Mouse (Mus musculus): ENCODE results near the gene Rab11fip5.

- no peak for TF ChIP-seq POLR2AphosphoS2 (IDR thresholded peaks at IDR 0.05; ENCODE audit: insufficient read length, low read depth)
- TF ChIP-seq POLR2A (IDR thresholded peaks at IDR 0.05; ENCODE audit: insufficient read length, low read depth): no peak
- no peak for TF ChIP-seq MYOG (IDR thresholded peaks at IDR 0.05; ENCODE audit: control insufficient read depth in 1 of 3, insufficient read depth in 1 of 3, insufficient read length in 2 of 3, low read depth in 2 of 3)
- TF ChIP-seq E2F4 (IDR thresholded peaks at IDR 0.05; ENCODE audit: insufficient read depth): no peak
- TF ChIP-seq MYOD1 (IDR thresholded peaks at IDR 0.05; ENCODE audit: control insufficient read depth in 1 of 3, insufficient read length in 2 of 3, low read depth in 2 of 3): no peak
- no peak for TF ChIP-seq TCF12 (IDR thresholded peaks at IDR 0.05; ENCODE audit: insufficient read depth, poor library complexity, severe bottlenecking)
- TF ChIP-seq MAX (IDR thresholded peaks at IDR 0.05; ENCODE audit: low read depth): no peak
- no peak for TF ChIP-seq USF1 (IDR thresholded peaks at IDR 0.05; ENCODE audit: low read depth)
Measured at GRCm38 (mm10) chr6:85355753-85356152, 18.7 kb downstream of the Rab11fip5 start.

Data from myocyte (in vitro differentiated cells).